Mouse (Mus musculus) ES-E14 (cell line): ENCODE data around the gene Zmynd10. TPM values are rescaled to one million over a fixed set of nuclear protein-coding genes. Genes with fewer than 3 reads are reported as not detected.

Experiments
- DNase-seq: peaks from one replicate; pipeline ENCODE4 v3.0.0-alpha.2; 2013; ENCODE audit warnings: low read depth, low spot score
- H3K27ac ChIP-seq: 2 replicates; pipeline ENCODE4 v1.5.1; 2012; ENCODE audit warnings: low read depth, mild to moderate bottlenecking, low read length, moderate library complexity, mixed read lengths; ENCODE audit not compliant: poor library complexity, insufficient read depth, severe bottlenecking
- H3K36me3 ChIP-seq: 2 replicates; pipeline ENCODE4 v1.6.1; 2012; ENCODE audit warnings: mild to moderate bottlenecking, low read length, moderate library complexity, mixed read lengths; ENCODE audit not compliant: control insufficient read depth, poor library complexity, insufficient read depth, severe bottlenecking
- H3K4me1 ChIP-seq, 2 experiments: fragments of 150-350 bp in 1 of 2; sonication (generic) in 1 of 2; 2 replicates each; pipeline ENCODE4 v1.6.1; 2012; ENCODE audit warnings: low read length in 2 of 2, mild to moderate bottlenecking in 1 of 2, mixed read lengths in 1 of 2; ENCODE audit not compliant: control insufficient read depth in 2 of 2, insufficient read depth in 2 of 2, poor library complexity in 1 of 2
- H3K4me3 ChIP-seq, 2 experiments: fragments of 150-350 bp in 1 of 2; sonication (generic) in 1 of 2; 2 replicates each; pipeline ENCODE4 v1.5.1; 2012; ENCODE audit warnings: low read length in 2 of 2, low read depth in 1 of 2, mild to moderate bottlenecking in 1 of 2, mixed read lengths in 1 of 2; ENCODE audit not compliant: insufficient read depth in 1 of 2, poor library complexity in 1 of 2, severe bottlenecking in 1 of 2
- H3K9ac ChIP-seq: 2 replicates; pipeline ENCODE4 v1.6.1; 2012; ENCODE audit warnings: low read depth, mild to moderate bottlenecking, low read length, mixed read lengths; ENCODE audit not compliant: poor library complexity, insufficient read depth, severe bottlenecking
- H3K9me3 ChIP-seq: fragments of 150-350 bp; sonication (generic); 2 replicates; pipeline ENCODE4 v1.6.1; 2012; ENCODE audit warnings: low read depth, mild to moderate bottlenecking, low read length; ENCODE audit not compliant: control insufficient read depth, insufficient read depth
- CHD2 ChIP-seq: IDR thresholded peaks from 2 replicates; pipeline ENCODE4 v1.6.1; 2014; ENCODE audit warnings: mild to moderate bottlenecking, low read depth, low read length, inconsistent platforms
- HCFC1 ChIP-seq: IDR thresholded peaks from 2 replicates; pipeline ENCODE4 v1.6.1; 2012; ENCODE audit warnings: low read length, inconsistent platforms, borderline replicate concordance; ENCODE audit not compliant: insufficient read depth
- MAFK ChIP-seq: IDR thresholded peaks from 2 replicates; pipeline ENCODE4 v1.6.1; 2014; ENCODE audit warnings: mild to moderate bottlenecking, low read depth, low read length, inconsistent platforms; ENCODE audit not compliant: insufficient read depth
- ZC3H11A ChIP-seq: IDR thresholded peaks from 2 replicates; pipeline ENCODE4 v1.6.1; 2012; ENCODE audit warnings: low read depth, mild to moderate bottlenecking, inconsistent platforms, low read length, borderline replicate concordance
- ZNF384 ChIP-seq: IDR thresholded peaks from 2 replicates; pipeline ENCODE4 v1.6.1; 2012; ENCODE audit warnings: low read depth, low read length, inconsistent platforms
- in situ Hi-C, 2 experiments: fragments of 600-800 bp; cut with MboI; formaldehyde crosslinking; loops; one replicate each; pipeline ENCODE4 v1.15.1; 2025; ENCODE audit warnings: low sequenced_read_pairs in 2 of 2, inconsistent platforms in 1 of 2; ENCODE audit not compliant: unreplicated experiment in 2 of 2
- total RNA-seq: library from RNA; depleted of rRNA; stranded (reverse); fragments of 300-350 nt; gene quantifications from 2 replicates; pipeline ENCODE4 v1.2.3, GENCODE M21; 2012

Zmynd10 gene
- total RNA-seq, 1 experiment: 0.49 TPM

GRCm38 (mm10) chr9:107581584-107581983 lies 34.5 kb downstream of the Zmynd10 start:
- Histone ChIP-seq H3K9ac (no peak overlapping the region), H3K36me3 (no peaks in the 10 kb centered on the region; the same call in 1 of the 2 replicates), H3K4me3 (no peak overlapping the region), H3K9me3 (no peaks in the 10 kb centered on the region), H3K27ac (no peak overlapping the region), H3K4me1 (peaks cover 2 to 17% of the 10 kb centered on the region in 2 experiments; a peak in 1 of 4 replicates)
- in situ Hi-C loops: no loop called here
- no peak for DNase-seq
- no peak for TF ChIP-seq HCFC1
- no peak for TF ChIP-seq ZC3H11A
- TF ChIP-seq CHD2: no peak
- TF ChIP-seq MAFK: no peak
- TF ChIP-seq ZNF384: no peak

DNA sequence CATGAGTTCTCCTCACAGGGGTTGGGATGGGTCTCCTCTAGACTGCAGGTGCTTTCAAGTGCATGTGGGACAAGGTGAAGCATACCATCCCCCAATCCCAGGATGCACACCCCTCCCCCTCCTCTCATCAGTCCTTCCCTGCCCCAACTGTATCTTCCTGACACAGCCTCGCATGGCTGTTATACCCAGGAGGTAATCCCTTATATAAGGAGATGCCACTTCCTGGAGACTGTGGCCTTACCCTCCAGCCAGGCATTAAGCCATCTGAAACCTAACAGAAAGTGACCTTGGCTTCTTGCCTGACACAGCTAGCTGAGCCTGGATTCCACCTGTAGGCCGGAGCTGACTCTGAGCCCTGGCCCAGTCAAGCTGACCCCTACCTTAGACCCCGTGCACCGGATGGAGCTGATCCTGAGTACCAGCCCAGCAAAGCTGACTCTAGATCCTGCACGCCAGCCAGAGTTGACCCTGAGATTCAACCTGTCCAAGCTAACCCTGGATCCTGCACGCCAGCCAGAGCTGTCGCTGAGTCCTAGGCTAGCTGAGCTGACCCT lies 35.5 kb downstream of the Zmynd10 start:
- Histone ChIP-seq H3K4me3 (no peak overlapping the region), H3K27ac (no peak overlapping the region), H3K9ac (no peak overlapping the region), H3K36me3 (no peaks in the 10 kb centered on the region; the same call in 1 of the 2 replicates), H3K9me3 (no peaks in the 10 kb centered on the region), H3K4me1 (peaks cover 2 to 13% of the 10 kb centered on the region in 2 experiments; a peak in 1 of 4 replicates)
- no peak for DNase-seq
- in situ Hi-C loops: no loop called here
- TF ChIP-seq ZC3H11A: no peak
- no peak for TF ChIP-seq MAFK
- no peak for TF ChIP-seq HCFC1
- TF ChIP-seq CHD2: no peak
- no peak for TF ChIP-seq ZNF384

GRCm38 (mm10) chr9:107583174-107583573 lies 36.1 kb downstream of the Zmynd10 start:
- Histone ChIP-seq H3K27ac (no peak overlapping the region), H3K4me3 (no peak overlapping the region), H3K36me3 (no peaks in the 10 kb centered on the region; the same call in 1 of the 2 replicates), H3K9ac (no peak overlapping the region), H3K9me3 (no peaks in the 10 kb centered on the region), H3K4me1 (peaks cover 2 to 13% of the 10 kb centered on the region in 2 experiments; a peak in 2 of 4 replicates)
- DNase-seq: no peak
- in situ Hi-C loops: no loop called here
- TF ChIP-seq ZNF384 (no peak), CHD2 (no peak), HCFC1 (no peak), MAFK (no peak), ZC3H11A (no peak)

GRCm38 (mm10) chr9:107586504-107586903 lies 39.4 kb downstream of the Zmynd10 start:
- Histone ChIP-seq H3K4me3 (no peak overlapping the region; a peak in 1 of 4 replicates), H3K27ac (no peak overlapping the region), H3K9me3 (no peaks in the 10 kb centered on the region), H3K9ac (no peak overlapping the region; the same call in 1 of the 2 replicates), H3K4me1 (peaks cover 0 to 21% of the 10 kb centered on the region in 2 experiments; a peak in 2 of 4 replicates), H3K36me3 (peaks cover 19% of the 10 kb centered on the region)
- TF ChIP-seq HCFC1: no peak
- no peak for DNase-seq
- in situ Hi-C loops: no loop called here
